12 mouse cellular contexts compared by ENCODE assay signal in genomic region chr5:28460556-28461350, GRCm38 (mm10). TPM values are rescaled to one million over a fixed set of nuclear protein-coding genes. Genes with fewer than 3 reads are reported as not detected.
DNase-seq lines count a peak whose midpoint lies in the region; ATAC-seq and TF ChIP-seq lines count a peak whose summit lies in the region.
"Had no signal": no experiment of that assay in that cellular context is flagged by ENCODE, and none has a peak within 500 bp of the region (broad histone marks: within the 10 kb centered on the region; RNA-seq: fewer than 3 reads in every experiment).

No protein-coding gene starts in this region.

- H3K9me3 ChIP-seq in midbrain, embryonic 11.5 days (ENCODE audit: control insufficient read depth, low read length), result no peaks in the 10 kb centered on the region
- H3K9me3 ChIP-seq in midbrain, embryonic 16.5 days (replicated peaks; ENCODE audit: control insufficient read depth, low read length, poor library complexity, severe bottlenecking), result no peaks in the 10 kb centered on the region
- H3K9me3 ChIP-seq in forebrain, embryonic 13.5 days (replicated peaks), result no peaks in the 10 kb centered on the region
- no peaks in the 10 kb centered on the region for H3K9me3 ChIP-seq in lung, postnatal 0 days (ENCODE audit: low read length)
- H3K9me3 ChIP-seq: liver, embryonic 15.5 days had no signal

- WGBS in midbrain, embryonic 11.5 days, result under 1% methylated on average over 17 of the region's 17 CpGs
- WGBS in midbrain, embryonic 16.5 days, result 1% methylated on average over 17 of the region's 17 CpGs
- 2% methylated on average over 17 of the region's 17 CpGs for WGBS in forebrain, embryonic 13.5 days
- WGBS in lung, postnatal 0 days, result 2% methylated on average over 17 of the region's 17 CpGs

- peak overlapping the region; percentile 81 for H3K4me2 ChIP-seq in midbrain, embryonic 11.5 days
- no peak overlapping the region for H3K4me2 ChIP-seq in midbrain, embryonic 16.5 days (ENCODE audit: low read length)
- H3K4me2 ChIP-seq in forebrain, embryonic 13.5 days, result peak overlapping the region; percentile 70; the same call in 1 of the 2 replicates
- H3K4me2 ChIP-seq in lung, postnatal 0 days (replicated peaks; ENCODE audit: low read depth, low read length), result 0 out of 2 replicates have a peak overlapping the region, but pooled peaks have one; percentile 25
- H3K4me2 ChIP-seq: heart, embryonic 11.5 days; liver, embryonic 15.5 days had no signal

- H3K27ac ChIP-seq in midbrain, embryonic 11.5 days (ENCODE audit: low read depth, low read length), result peak overlapping the region; percentile 84
- H3K27ac ChIP-seq in midbrain, embryonic 16.5 days (ENCODE audit: low read length), result no peak overlapping the region
- no peak overlapping the region for H3K27ac ChIP-seq in forebrain, embryonic 13.5 days
- peak overlapping the region; percentile 90 for H3K27ac ChIP-seq in lung, postnatal 0 days (ENCODE audit: low read length)
- H3K27ac ChIP-seq: layer of hippocampus, adult 2 months; liver, embryonic 15.5 days had no signal

- peak; percentile 94 for DNase-seq in midbrain, embryonic 11.5 days (ENCODE audit: low spot score, missing footprints)
- DNase-seq in lung, postnatal 0 days (ENCODE audit: low spot score), result peak; percentile 40
- DNase-seq in gastrocnemius, postnatal 25 days, result no peak
- no peak for DNase-seq in testis, postnatal 14 days (ENCODE audit: low spot score)
- no peak for DNase-seq in right cerebral cortex, postnatal 4 days
- DNase-seq: thymus, postnatal 14 days had no signal

- peak overlapping the region; percentile 51; the same call in 1 of the 2 replicates for H3K4me3 ChIP-seq in midbrain, embryonic 11.5 days (ENCODE audit: low read depth, low read length)
- no peak overlapping the region for H3K4me3 ChIP-seq in midbrain, embryonic 16.5 days (ENCODE audit: low read depth, low read length)
- H3K4me3 ChIP-seq in forebrain, embryonic 13.5 days, result 0 out of 2 replicates have a peak overlapping the region, but pooled peaks have one; percentile 6
- H3K4me3 ChIP-seq in lung, postnatal 0 days (ENCODE audit: low read depth, low read length), result no peak overlapping the region
- H3K4me3 ChIP-seq: layer of hippocampus, adult 2 months; liver, embryonic 15.5 days had no signal

- H3K9ac ChIP-seq in midbrain, embryonic 11.5 days (ENCODE audit: low read length), result peak overlapping the region; percentile 21; the same call in 1 of the 2 replicates
- no peak overlapping the region for H3K9ac ChIP-seq in midbrain, embryonic 16.5 days (ENCODE audit: low read depth, low read length)
- no peak overlapping the region for H3K9ac ChIP-seq in forebrain, embryonic 13.5 days
- no peak overlapping the region for H3K9ac ChIP-seq in lung, postnatal 0 days (replicated peaks; ENCODE audit: low read depth)
- H3K9ac ChIP-seq: liver, embryonic 15.5 days had no signal

- peaks cover 95% of the 10 kb centered on the region for H3K27me3 ChIP-seq in midbrain, embryonic 11.5 days (ENCODE audit: control insufficient read depth, insufficient read depth, low read length)
- peaks cover 72% of the 10 kb centered on the region for H3K27me3 ChIP-seq in midbrain, embryonic 16.5 days (ENCODE audit: control insufficient read depth, insufficient read depth, low read depth, low read length)
- H3K27me3 ChIP-seq in forebrain, embryonic 13.5 days, result peaks cover 97% of the 10 kb centered on the region
- peaks cover 65% of the 10 kb centered on the region for H3K27me3 ChIP-seq in lung, postnatal 0 days (replicated peaks; ENCODE audit: insufficient read depth, low read length)

- ATAC-seq in midbrain, embryonic 11.5 days (ENCODE audit: low FRiP score), result no peak
- no peak for ATAC-seq in midbrain, embryonic 16.5 days
- ATAC-seq in forebrain, embryonic 13.5 days, result no peak
- no peak for ATAC-seq in lung, postnatal 0 days
- ATAC-seq: Patski had no signal

- TF ChIP-seq CTCF in lung, postnatal 0 days (IDR thresholded peaks at IDR 0.05), result no peak

- H3K36me3 ChIP-seq in midbrain, embryonic 11.5 days (ENCODE audit: control insufficient read depth, insufficient read depth, low read length), result no peaks in the 10 kb centered on the region
- H3K36me3 ChIP-seq in midbrain, embryonic 16.5 days (ENCODE audit: control insufficient read depth, insufficient read depth, low read length), result no peaks in the 10 kb centered on the region
- H3K36me3 ChIP-seq in forebrain, embryonic 13.5 days (ENCODE audit: poor library complexity, severe bottlenecking), result no peaks in the 10 kb centered on the region
- no peaks in the 10 kb centered on the region for H3K36me3 ChIP-seq in lung, postnatal 0 days (ENCODE audit: insufficient read depth, low read length)
- H3K36me3 ChIP-seq: liver, embryonic 15.5 days had no signal

- peak; percentile 18; the same call in 1 of the 2 replicates for TF ChIP-seq EP300 in lung, postnatal 0 days (IDR thresholded peaks at IDR 0.05)

- H3K4me1 ChIP-seq in midbrain, embryonic 11.5 days (ENCODE audit: control insufficient read depth, insufficient read depth, low read length), result peaks cover 52% of the 10 kb centered on the region
- H3K4me1 ChIP-seq in midbrain, embryonic 16.5 days (ENCODE audit: control insufficient read depth, insufficient read depth, low read length), result peaks cover 37% of the 10 kb centered on the region
- H3K4me1 ChIP-seq in forebrain, embryonic 13.5 days, result peaks cover 61% of the 10 kb centered on the region
- no peaks in the 10 kb centered on the region for H3K4me1 ChIP-seq in lung, postnatal 0 days (ENCODE audit: insufficient read depth, low read depth, low read length)
- H3K4me1 ChIP-seq: liver, embryonic 15.5 days had no signal

RNA-seq across cellular contexts. Expression of gene Shh, which starts 6.3 kb away (rescaled TPM):
- 4.9 and 6.8 TPM in 2 replicates for polyA plus RNA-seq in midbrain, embryonic 11.5 days (2014; fragmentation: Nextera tagmentation; extraction: Ambion mirVana)
- polyA plus RNA-seq in midbrain, embryonic 16.5 days (2015; fragmentation: Nextera tagmentation; extraction: Ambion mirVana), result 0.83 and 1.0 TPM in 2 replicates
- 0.94 and 1.2 TPM in 2 replicates for polyA plus RNA-seq in forebrain, embryonic 13.5 days (2015; fragmentation: Nextera tagmentation; extraction: Ambion mirVana)
- polyA plus RNA-seq in lung, postnatal 0 days (2015; fragmentation: Nextera tagmentation; extraction: Ambion mirVana), result 9.7 and 11.7 TPM in 2 replicates
- not detected for total RNA-seq in gastrocnemius, postnatal 25 days (2021)
- polyA plus RNA-seq: liver, embryonic 15.5 days had no signal

Comparison
In these comparisons a context has a peak if more than half of its experiments do, and no peak if none do; other contexts are left out.
1. H3K27ac ChIP-seq: peak in midbrain, embryonic 11.5 days (single experiment) and lung, postnatal 0 days (single experiment); none in midbrain, embryonic 16.5 days (single experiment) and forebrain, embryonic 13.5 days (single experiment).
2. H3K4me3 ChIP-seq: peak in midbrain, embryonic 11.5 days (single experiment) and forebrain, embryonic 13.5 days (single experiment); none in midbrain, embryonic 16.5 days (single experiment) and lung, postnatal 0 days (single experiment).
3. DNase-seq: peak in midbrain, embryonic 11.5 days (single experiment) and lung, postnatal 0 days (single experiment); none in gastrocnemius, postnatal 25 days (single experiment), testis, postnatal 14 days (single experiment) and right cerebral cortex, postnatal 4 days (single experiment).